Mouse (Mus musculus) spleen, postnatal 4 days (tissue): ENCODE data around the gene Gm5114.
"Not testable (repeated sequence)": the region's sequence is repeated elsewhere in the genome, so short reads cannot be mapped to it uniquely, and the experiment has no call there.

Experiments
- DNase-seq, 2 experiments: peaks; one replicate each; pipeline ENCODE4 v3.0.0; 2022; ENCODE audit warnings: low spot score in 2 of 2

Gene Gm5114

DNA sequence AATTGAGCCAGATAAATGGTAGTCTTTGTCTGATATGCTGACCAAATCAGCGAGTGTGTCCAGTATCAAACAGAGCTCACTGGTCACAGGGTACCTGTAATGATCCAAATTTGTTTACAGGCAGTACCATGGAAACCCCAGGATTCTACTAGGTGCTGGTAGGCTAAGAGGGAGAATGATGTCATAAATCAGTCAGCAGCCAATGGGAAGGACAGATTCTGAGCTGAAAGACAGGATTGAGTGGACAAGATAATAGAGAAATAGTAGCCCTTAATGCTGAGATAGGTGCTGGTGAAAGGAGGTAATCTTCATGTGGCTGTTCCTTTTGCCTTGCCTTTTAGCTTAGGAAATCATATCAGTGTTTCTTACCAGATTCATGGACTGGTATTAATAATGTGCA is at the start of gene Gm5114:
Gene Gm5114 (minus strand): TSS at position 101 of the 400 bp plus-strand sequence.
- not testable (repeated sequence) for DNase-seq

DNA sequence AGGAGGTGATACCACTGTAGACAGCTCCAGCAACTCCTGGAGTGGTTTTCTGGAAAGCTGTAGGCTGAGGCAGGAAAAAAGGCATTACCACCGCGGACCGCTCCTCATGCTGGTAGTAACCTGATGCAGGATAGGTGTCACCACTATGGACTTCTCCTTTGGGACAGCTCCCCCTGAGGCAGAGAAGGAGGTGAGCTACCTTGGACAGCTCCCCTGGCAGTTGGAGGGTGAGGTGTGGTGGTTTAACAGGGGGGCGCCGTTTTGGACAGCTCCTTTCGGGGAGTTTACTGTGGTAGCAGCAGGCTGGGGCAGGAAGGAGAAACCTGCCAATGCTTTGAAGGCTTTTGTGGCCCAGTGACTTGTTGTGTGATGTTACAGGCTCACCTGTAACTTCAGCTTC is 42.8 kb upstream of the Gm5114 start:
- peak; percentile 32 to 65 for DNase-seq

- DNase-seq, result peak; percentile 54 to 68
Measured at GRCm38 (mm10) chr7:39449260-39450021, 36.5 kb upstream of the Gm5114 start.

DNA sequence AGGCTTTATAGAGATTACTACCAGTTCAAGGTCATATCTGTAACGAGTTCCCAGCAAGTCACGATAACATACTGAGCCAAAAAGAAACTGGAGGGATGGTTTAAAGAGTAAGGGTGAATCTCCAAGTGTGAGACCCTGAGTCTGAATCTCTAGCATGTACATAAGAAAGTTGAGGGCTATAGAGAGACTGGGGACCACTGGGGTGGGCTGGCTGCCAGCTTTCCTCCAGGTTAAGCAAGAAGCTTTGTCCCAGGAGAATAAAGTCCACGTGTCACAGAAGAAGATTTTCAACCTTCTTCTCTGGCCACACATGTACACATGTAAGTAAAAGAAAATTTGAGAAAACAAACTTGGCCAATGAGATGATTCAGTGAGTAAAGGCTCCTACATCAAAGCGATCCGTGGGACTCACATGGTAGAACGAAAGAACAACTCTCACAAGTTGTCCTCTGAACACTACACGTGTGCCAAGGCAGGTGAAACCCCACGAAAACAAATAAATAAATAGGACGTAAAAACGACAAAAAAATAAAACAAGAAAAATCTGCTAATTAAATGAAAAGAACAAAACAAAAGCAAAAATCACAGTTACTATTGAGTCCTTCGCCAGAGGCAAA is 35.8 kb upstream of the Gm5114 start:
- DNase-seq, result no peak

GRCm38 (mm10) chr7:39441237-39441636 is 28.3 kb upstream of the Gm5114 start:
- DNase-seq, result no peak

DNA sequence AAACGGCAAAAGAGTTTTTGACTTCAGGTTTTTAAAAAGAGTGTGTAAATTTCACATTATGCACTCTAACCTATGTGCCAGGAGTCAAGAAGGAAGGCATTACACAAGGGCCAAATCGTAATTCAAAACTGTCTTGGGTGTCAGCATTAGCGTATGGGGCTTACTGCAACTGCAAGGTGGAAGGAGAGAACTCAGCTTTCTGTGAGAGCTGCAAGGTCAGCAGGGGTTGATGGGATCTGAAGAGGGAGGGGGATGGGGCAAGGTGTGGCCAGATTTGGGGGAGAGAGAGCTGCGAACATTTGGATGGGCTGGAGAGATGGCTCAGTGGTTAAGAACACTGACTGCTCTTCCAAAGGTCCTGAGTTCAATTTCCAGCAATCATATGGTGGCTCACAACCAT is 27.4 kb upstream of the Gm5114 start:
- no peak for DNase-seq
